Mouse (Mus musculus) induced T-regulatory cell, adult 2 months (primary cell): ENCODE measurements around the gene Cd38.

ENCODE experiments used
- DNase-seq: peaks from one replicate; pipeline ENCODE4 v3.0.0-alpha.2; 2012; ENCODE audit warnings: low read depth

Gene Cd38

GRCm38 (mm10) chr5:43947330-43947977, 79.1 kb downstream of the Cd38 start:
- peak; percentile 55 for DNase-seq

- DNase-seq: peak; percentile 85
Observed at GRCm38 (mm10) chr5:43948111-43948743, 79.9 kb downstream of the Cd38 start.

DNA sequence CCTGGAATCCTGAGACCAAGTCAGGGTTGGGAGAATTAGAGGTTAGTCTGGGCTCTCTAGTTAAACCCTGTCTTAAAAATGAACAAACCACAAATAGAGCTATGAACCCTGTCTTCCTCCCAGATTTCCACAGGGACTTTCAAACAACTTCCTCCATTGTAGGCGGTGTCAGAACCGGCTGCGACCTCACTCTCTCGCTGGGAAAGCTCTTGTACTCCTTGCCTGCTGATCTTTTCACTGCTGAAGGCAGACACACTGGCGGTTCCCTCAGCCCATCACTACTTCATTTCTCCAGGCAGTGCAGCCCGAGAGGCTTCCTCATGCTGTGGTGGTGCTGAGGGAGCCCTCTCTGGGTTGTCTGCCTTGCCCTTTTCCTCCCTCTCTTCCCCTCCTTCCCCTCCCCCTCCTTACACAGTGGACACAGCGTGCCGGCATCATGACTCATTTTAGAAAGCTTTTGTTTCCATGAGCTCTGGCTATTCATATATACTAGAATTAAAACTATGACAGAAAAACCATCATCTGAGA, 80.5 kb downstream of the Cd38 start:
- DNase-seq: peak; percentile 59

GRCm38 (mm10) chr5:43953241-43953640, 84.9 kb downstream of the Cd38 start:
- DNase-seq: no peak

DNA sequence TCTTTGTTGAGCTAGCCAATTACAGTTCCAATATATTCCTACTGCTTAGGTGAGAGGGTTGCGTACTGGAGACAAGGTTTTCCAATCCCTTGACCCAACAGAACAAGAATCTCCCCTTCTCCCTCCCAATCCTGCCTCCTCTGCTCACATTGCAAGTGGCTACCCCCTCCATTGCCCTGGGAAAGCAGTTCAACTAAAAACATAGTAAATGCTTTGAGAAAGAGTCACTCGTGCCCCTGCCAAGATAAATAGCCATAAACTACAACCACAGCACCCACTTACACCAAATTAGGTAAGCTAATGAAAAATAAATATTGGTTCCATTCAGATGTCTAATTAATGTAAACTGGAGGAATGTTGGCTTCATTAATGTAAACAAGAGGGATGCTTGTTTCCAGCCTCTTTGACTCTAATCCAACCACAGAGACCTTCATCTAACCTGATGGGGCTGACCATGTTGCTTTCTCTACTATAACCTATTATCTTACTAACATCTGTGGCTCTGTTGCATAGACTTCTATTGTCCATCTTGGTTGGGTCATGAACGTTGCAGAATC, 91.6 kb downstream of the Cd38 start:
- no peak for DNase-seq

- no peak for DNase-seq
Observed at GRCm38 (mm10) chr5:43961056-43961455, 92.7 kb downstream of the Cd38 start.
